Mouse (Mus musculus): Measurements from ENCODE around the gene Fryl.
"Not testable (repeated sequence)": the region's sequence is repeated elsewhere in the genome, so short reads cannot be mapped to it uniquely, and the experiment has no call there.

The Fryl gene

DNA sequence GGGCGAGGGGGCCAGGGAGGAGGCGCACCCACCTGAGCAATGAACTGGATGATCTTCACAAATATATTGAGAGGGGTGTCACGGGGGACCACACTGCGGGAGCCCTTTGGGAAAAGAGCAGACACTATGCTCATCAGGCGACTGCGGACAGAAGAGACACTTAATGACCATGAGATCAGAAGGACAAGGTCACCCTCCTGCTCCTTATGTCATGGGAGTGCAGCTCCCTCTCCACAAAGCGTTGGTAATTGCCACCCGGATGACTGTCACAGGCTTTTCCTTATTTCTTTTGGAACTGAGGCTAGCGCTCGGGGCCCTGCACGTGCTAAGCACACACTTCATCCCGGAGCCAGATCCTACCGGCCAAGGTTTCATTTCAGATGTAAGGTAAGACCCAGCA lies 144.1 kb downstream of the Fryl start:
- in situ Hi-C loops (cut with MboI), result no loop called here

DNA sequence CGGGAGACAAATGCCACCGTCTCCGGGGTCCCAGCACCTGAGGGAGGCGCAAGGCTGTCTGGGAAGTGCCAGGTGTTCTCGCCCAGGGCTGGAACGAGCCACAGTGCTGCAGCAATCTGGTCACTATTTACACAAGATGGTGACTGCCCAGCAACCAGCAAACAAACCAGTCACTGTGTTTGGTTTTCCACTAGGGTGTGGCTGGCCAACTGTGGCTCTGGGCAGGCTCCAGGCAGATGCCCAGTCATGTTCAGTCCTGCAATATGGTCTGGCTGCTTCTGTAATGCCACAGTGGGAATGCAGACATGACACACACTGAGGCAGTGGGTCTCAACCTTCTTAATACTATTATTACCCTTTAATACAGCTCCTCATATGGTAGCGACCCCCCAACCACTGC lies 152.8 kb downstream of the Fryl start:
- in situ Hi-C loops (cut with MboI), result no loop called here

DNA sequence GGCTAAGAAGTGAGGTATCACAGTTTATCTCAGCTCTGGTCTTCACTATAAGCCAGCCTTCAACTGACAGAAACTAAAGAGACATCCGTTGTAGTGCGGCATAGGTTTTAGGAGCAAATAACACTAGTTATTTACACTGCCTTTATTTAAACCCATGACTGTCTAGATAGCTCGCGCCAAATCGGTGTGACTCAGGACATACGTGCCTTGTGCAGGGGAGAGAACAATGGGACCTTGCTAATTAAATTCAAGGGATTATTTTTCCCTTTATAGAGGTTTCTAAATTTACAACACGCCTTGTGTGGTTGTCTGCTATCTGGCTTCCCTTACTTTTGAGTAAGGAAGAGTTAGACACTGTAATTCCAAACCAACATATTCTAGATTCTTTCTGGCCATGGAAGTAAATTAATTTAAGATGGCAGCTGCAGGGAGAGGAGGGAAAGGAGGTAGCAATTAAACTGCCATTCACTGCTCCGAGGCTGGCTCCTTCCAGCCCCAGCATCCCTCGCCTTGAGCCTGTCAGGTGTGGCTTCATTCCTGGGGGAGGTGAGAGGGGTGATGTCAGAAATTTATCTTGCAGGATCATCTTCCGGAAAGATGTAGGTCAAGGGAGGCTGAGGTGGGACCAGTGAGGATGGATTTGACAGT lies 154.0 kb downstream of the Fryl start:
- in situ Hi-C loops (cut with MboI), result no loop called here

DNA sequence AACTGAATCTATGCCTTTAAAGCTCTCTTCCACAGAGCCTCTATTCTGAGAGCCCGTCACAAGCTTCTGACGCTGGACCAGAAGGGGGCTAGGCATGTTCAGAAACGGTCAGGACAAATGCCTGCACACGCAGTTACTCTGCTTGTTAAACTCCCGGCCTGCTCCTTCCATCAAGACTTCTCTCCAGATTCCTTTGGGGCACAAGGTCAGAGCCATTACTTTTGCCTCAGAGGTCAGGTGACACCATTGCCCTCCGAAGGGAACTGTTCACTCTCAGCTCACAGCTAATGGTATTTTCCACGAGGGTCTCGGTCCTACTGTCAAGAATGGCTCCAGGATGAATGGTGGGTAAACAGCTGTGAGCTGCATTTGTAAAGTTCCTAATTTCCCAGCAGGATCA lies 164.2 kb downstream of the Fryl start:
- in situ Hi-C loops (cut with MboI), result no loop called here

DNA sequence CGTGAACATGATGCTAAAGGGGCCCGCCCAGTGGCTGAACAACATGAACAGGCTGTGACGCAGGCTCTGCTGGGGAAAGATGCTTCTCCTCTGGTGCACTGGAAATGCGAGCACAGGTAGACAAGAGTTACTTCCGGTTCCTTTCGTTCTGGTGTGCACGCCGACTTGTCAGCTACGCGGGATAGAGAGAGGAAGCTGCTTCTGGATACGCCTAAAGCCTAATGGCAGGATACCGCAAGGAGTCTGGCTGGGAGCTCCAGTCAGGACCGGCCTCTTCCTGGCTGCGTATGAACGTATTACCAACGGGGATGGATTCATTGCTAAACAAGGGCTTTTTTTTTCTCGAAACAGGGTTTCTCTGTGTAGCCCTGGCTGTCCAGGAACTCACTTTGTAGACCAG lies 167.3 kb downstream of the Fryl start:
- in situ Hi-C loops (cut with MboI), result no loop called here

DNA sequence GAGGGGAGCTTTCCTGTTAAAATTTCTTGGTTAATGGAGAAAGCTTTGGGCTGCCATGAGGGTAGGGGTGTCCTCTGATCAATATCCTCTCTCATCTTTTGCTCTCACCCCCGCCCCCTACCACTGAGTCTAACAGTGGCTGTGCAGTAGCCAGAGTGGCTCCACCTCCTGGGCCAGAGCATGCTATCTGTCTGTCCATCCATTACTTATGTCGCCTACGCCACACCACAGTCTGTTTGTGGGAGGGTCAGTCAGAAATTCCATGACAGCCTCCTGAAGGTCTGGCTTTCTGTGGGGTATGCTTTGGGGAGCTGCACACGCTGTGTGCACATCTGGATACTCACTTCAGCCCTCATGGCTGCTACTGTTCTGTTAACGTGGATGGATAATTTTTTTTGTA lies 174.9 kb downstream of the Fryl start:
- in situ Hi-C loops (cut with MboI), result no loop called here

DNA sequence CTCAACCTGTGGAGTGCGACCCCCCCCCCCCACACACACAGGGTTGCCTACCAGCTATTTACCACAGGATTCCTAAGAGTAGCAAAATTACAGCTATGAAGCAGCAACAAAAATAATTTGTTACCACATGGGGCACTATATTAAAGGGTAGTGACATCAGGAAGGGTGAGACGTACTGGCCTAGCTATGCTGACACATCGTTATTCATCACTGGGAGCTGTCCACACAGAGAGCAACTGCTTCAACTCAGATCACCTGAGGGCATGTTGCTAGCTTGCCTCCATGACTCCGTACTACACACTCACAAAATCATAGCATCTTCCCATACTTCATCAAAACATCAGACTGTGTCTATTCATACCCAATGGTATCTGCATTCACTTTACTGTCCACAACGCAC lies 176.6 kb downstream of the Fryl start:
- in situ Hi-C loops (cut with MboI), result no loop called here

DNA sequence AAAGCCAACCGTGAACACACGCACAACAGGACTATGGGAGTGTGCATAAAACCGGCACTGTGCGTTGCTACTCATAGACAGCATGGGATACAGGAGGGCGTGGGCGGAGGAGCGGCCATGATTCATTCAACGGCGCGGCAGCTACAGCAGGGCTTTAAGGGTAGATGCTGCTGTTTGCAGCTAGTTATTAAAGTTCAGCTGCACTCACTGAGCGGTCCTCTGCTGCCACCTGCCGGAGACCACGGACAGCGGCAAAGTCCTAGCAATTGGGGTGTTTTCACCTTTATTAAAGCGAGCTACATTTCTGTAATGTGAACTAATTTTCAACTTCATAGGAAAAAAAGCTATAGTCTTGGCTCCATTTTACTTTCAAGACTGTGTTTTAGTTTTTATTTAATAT lies 185.1 kb downstream of the Fryl start:
- in situ Hi-C loops (cut with MboI), result no loop called here

DNA sequence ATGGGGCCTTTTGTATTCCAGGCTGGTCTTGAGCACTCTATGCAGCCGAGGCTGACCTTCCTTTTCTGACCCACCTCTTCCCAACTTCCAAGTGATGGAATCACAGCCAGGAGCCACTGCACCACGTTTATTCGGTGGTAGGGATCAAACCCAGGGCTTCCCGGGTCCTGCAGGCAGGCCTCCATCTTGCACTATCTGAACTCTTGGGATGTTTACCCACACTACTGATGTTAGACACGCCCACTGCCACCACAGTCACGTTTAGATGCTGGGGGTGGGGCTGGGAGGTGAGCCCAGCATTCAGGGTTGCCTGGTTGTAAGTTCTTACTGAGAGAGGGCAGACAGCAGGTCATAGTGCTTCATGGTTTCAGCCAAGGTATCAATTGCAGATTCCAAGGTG lies 189.5 kb downstream of the Fryl start:
- in situ Hi-C loops (cut with MboI), result no loop called here

DNA sequence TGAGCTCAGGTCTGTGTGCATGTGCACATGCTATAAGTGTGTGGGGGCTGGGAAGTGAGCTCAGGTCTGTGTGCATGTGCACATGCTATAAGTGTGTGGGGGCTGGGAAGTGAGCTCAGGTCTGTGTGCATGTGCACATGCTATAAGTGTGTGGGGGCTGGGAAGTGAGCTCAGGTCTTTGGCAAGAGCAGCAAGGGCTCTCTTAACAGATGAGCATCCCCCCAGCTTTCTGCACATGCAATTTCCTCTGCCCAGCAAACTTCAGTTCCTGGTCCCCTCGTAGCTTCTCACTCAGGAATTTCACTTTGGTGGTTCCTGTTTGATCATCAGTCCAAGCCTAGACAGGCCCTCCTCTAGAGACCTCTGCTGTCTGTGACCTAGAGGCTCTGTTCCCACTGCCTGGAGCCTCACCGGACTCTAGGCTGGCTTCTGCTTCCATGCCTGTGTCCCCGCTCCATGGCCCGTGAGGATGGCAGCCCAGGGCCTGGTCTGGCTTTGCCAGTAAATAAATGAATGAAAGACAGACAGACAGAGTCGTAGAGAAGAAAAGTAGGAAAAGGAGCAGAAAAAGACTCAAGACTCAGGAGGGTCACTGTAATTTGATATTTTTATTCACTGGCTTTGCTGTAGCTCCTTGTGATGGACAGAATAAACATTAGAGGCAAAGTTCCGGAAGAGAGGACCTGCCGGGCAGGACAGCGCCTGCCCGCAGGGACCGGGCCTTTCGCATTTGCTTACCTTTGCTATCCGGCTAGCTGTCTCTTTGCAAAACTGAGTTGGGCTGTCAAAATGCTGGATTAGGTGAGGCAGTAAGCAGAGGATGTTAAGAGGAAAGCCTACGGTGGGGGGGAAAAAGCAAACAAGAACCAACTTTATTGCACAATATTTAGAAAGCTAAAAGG lies 192.4 kb downstream of the Fryl start:
- in situ Hi-C loops (cut with MboI), result no loop called here

DNA sequence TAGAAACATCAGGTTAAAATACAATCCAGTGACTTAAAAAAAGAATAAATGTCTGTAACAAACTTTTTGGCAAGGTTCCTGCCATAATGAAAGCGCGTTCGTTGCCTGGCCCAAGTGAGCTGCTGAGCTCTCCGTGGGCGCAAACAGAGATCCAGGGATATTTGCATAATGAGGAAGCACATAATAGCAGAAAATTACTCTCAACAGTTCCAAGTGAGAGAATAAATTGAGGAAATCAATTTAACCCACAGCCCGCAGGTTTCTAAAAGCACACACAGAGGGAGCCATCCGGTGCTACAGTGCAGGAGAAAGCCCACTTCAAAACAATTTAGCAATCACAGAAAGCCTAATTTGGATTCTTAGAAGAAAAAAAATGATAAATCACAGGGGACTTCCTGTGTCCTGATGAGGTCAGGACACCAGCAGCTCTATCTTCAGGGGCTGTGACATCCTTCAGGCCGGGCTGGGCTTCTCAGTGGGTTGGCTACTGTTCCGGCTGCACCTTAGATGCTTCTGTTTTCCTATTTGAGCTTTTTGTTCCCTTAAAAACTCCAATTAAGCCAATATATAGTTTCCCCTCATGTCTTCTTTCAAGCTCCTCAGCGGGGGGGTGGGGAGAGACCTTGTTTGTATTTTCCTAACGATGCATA lies 194.8 kb downstream of the Fryl start:
- in situ Hi-C loops (cut with MboI), result no loop called here

DNA sequence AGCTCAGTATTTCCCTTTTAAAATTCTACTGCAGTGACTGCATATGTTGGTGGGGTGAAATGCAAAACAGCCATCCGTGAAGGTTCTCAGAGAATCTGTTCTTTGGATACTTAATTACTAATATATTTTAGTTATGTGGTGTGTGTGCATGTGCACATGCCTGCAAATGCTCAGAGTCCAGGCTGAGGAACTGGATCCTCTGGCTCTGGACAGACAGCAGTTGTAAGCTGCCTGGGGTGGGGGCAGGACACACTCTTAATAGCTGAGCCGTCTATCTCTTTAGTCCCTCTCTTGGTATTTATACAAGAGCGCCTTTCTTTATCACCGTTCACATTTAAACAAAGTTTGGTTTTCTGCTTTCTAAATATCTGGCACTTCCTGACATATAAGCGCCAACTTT lies 199.5 kb downstream of the Fryl start:
- in situ Hi-C loops (cut with MboI), result no loop called here

DNA sequence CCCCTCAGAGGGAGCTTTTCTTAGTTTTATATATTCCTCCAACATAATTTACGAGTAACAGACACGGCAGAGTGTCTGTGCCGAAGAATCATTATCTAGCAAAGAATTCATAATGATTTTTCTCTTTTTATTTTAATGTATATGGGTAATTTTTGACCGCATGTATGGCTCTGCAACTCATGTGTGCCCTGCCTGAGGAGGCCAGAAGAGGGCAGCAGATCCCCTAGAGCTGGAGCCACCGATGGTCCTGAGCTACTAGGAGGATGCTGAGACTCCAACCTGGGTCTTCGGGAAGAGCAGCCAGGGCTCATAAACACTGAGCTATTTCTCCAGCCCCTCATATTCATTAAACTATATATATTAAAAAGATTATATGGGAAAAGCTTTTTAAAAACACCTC lies 200.0 kb downstream of the Fryl start:
- in situ Hi-C loops (cut with MboI), result no loop called here

DNA sequence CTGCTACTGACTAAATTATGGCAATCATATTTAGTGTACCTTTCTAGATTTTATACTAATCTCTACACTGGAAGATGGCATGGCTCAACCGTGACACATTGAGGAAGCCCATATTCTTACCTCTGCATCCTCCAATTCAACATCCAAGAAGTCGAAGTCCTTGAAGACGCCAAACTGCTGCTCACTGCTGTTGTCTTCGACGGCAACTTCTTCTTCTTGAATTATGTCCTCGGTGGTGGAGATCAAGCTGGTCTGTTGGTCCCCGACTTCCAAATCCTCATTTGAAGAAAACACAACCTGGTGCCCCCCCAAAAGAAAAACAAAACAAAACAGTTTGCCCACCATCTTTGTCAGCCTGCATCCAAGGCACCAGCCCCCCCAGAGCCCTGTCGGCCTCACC lies 202.5 kb downstream of the Fryl start:
- in situ Hi-C loops (cut with MboI), result no loop called here

DNA sequence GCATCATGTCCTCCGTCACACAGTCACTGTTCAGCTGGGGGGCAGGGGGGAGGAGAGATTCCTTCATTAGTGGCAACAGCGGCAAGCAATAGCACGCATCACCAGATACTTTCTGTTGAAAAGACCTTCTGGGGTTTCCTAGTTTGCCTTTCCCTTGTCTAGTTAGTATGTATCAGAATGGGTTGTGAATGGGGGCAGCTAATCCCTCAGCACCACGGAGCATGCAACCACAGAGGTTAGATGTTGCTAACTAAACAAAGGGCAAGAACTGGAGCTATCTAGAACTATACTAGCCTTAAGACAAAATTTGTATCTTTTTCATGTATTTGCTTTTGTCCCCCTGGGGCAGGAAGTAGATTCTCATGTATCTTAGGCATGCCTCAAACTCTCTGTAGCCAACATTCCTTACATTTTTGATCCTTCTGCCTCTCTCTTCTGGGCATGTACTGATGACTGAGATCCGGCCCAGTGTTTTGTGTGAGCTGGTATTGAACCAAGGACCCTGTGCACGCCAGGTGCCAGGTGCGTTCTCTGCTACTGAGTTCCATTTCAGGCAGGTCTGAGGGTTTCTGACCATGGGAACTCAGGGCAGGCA lies 208.7 kb downstream of the Fryl start:
- in situ Hi-C loops (cut with MboI), result no loop called here

DNA sequence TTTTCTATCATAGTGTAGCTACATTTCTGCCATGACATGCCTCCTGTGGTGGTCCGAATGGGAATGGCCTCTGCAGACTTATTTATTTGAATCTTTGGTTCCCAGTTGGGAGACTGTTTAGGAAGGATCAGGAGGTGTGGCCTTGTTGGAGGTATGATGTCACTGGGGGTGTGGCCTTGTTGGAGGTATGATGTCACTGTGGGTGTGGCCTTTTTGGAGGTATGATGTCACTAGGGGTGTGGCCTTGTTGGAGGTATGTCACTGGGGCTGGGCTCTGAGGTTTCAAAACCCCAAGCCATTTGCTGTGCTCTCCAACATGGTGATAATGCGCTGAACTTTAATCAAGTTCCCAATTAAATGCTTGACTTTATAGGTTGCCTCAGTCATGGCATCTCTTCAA lies 212.4 kb downstream of the Fryl start:
- in situ Hi-C loops (cut with MboI), result no loop called here

DNA sequence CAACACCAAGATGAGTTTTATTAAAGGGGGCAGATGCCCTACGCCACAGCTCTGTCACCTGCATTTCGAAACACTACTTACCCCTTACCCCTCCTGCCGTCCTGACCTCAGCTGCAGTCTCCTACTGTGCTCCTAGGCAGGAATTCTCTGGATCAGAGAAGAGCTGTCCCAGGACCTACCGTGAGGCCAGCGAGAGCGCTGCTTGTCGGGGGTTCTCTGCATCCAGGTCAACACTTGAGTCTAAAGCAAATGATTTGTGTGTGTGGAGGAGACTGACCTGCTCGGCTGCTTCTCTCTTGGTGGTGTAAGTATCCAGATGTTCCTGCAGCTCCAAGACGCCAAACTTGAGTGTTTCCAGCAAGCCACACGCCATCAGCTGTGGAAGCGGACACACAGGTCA lies 223.9 kb downstream of the Fryl start:
- in situ Hi-C loops (cut with MboI), result no loop called here

DNA sequence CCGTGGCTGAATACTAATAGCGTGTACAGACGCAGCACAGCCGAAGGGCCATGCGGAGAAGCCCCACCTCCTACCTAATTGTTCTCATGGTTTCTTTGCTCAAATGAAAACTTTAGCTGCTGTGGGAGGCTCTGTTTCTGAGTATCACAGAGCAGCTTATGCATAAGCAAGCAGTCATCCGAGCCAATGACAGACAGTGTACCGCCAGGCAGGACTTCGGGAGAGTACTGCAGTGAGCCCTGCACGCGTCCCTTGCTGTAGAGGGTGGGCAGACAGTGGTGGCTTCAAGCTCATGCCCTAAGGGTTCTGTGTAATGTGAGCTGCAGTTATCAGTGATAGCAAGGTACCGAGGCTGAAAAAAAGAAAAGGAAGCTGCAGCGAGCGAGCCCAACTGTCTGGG lies 227.8 kb downstream of the Fryl start:
- in situ Hi-C loops (cut with MboI), result no loop called here

DNA sequence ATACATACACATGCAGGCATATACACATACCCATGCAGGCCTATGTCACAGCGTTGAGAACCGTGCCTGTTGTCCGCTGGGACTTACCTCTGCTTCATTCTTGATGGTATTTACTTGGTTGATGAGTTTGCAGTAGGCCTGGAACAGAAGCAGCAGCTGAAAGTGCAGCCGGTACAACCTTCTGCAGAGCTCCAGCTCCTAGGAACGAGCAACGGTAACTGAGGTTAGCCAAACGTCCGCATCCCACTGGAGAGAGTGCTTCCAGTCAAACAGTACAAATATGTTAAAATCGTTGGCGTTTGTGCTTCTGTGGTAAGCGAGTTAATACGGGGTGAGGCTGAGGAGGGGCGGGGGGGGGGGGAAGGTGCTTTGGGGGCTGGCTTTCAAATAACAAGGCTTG lies 232.6 kb downstream of the Fryl start:
- in situ Hi-C loops (cut with MboI), result no loop called here

DNA sequence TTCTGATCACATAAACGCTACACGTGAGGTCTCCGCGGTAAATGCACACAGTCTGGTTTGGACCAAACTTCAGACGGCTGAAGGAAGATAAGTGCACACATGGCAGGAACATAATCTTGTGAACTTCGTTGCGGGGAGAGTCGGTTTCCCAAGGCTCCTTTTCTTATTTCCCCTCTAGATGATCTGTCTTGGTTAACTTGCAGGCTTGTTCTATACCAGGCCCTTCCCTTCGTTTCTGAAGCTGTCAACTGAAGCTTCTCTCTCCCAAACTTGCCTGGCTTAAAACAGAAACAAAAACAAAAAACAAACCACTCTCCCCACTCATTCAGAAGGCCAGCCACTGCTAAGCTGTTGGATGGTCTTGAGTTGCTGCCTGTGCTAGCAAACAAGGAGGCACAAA lies 241.7 kb downstream of the Fryl start:
- in situ Hi-C loops (cut with MboI), result no loop called here

DNA sequence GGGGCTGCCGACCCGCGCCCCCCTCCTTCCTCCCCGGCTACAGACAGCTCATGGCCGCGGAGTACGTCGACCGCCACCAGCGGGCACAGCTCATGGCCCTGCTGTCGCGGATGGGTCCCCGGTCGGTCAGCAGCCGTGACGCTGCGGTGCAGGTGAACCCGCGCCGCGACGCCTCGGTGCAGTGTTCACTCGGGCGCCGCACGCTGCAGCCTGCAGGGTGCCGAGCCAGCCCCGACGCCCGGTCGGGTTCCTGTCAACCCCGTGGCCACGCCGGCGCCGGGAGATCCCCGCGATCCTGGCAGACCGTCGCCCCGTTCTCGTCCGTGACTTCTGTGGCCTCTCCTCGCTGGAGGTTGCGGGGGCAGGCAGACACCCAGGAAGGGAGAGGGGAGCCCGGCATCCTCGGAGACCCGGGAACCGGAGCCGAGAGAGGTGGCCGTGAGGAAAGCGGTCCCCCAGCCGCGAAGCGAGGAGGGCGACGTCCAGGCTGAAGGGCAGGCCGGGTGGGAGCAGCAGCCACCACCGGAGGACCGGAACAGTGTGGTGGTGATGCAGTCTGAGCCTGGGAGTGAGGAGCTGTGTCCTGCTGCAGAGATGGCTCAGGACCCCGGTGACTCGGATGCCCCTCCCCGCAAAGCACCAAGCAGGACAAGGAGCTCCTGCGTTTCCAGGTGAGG lies 242.7 kb downstream of the Fryl start:
- in situ Hi-C loops (cut with MboI), result not testable (repeated sequence)
